Mouse (Mus musculus) CD8-positive naive resting alpha-beta T cell, adult 2 months (primary cell): ENCODE measurements around the gene Atp10a.
"Not testable (repeated sequence)": the region's sequence is repeated elsewhere in the genome, so short reads cannot be mapped to it uniquely, and the experiment has no call there.

ENCODE experiments used
- DNase-seq, 2 experiments: peaks; one replicate each; pipeline ENCODE4 v3.0.0; 2022; ENCODE audit warnings: low read depth in 2 of 2, low spot score in 2 of 2

Atp10a gene

DNA sequence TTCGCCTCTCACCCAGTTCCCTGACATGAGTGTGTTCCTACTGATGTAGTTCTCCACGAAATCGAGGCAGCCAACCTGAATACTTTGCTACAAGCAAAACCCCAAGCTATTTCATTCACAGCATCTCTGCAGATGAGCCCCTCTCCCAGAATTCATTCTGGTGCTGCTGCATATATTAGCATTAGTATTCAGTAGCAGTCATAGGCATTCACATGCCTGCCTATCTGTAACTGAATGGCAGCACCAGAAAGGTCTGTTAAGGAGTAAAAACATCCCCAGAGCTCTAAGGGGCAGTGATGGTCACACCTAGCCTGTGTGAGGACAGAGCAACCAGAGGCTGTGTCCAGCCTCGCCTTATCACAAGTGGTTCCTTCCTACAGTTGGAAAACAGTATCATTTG, 131.0 kb downstream of the Atp10a start:
- no peak for DNase-seq

DNA sequence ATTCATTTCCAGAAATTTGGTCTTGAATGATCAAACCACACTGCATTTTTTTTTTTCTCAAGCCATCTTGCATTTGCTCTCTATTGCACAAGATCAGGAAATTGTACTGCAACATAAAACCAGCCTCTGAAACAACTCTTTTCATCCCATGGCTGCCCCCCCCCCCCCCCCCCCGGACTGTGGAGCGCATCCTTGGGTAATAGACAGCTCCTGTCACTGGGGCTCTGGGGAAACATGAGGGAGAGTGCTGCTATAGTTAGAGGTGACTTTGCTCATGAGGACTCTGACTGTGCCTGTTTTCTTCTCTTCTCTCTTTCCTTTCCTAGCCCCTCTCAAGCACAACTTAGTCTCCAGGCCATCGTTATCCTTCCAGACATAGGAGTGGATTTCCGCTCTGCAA, 131.6 kb downstream of the Atp10a start:
- DNase-seq, result no peak

DNA sequence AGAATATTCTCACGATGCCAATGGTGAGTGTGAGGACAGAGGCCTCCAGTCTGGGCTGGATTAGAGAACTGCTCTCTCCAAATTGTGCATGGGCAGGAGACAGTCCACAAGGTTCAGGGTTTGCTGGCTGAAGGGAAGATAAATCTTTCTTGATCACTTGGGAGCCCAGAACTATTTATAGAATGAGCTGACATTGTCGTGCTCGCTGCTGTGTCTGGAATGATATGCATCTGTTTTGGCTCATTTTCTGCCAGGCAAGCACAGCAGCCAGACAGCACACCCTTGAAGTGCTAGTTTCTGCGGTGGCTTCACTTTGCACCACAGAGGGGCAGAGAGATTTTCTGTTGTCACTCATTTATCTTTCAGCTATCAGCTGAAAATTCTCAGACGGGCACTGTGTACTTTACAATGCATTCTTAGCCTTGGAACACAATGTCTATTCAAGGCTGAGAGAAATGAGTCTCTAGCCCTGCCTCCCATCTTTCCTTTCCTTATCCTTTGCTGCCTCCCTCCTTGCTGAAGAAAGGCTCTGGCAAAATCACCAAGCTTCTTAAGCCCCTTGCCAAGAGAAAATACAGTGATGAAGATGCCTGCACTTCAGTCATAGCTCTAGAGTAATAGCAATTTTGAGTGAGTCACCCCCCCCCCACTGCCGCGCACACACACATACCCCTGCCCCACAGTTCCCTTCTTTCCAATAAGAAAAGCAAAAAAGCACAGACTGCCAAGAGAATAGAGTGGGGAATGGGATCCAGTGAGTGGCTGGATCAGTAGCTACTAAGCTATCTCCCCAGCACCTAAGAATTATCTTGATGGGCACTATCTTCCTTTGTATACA, 132.7 kb downstream of the Atp10a start:
- DNase-seq, result no peak

DNA sequence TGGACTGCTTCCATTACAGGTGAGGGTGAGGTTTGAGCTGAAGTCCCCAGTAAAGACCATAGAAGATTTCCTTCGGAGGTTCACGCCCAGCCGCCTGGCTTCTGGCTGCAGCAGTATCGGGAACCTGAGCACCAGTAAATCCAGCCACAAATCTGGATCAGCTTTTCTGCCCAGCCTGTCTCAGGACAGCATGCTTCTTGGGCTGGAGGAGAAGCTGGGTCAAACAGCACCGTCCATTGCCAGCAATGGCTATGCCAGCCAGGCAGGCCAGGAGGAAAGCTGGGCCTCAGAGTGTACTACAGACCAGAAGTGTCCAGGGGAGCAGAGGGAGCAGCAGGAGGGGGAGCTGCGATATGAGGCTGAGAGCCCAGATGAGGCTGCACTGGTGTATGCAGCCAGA, 141.3 kb downstream of the Atp10a start:
- no peak for DNase-seq

DNA sequence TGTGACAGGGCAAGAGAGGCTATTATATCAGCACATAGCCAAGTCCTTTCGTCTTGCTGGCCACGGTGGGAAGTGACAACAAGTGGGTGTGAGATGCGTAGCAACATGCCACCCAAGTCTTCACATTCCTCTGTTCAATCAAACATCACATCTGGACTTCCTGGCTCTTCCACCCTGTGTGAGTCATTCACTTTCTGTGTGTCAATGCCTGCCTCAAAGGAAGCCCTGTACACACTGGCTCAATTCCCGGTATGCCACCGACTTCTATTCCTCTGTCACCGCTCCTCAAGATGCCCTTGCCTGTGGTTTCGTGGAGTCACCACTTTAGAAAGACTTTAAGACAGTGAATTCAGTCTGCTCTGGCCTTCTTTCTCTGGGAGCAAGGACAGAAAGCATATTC, 144.9 kb downstream of the Atp10a start:
- DNase-seq, result no peak

DNA sequence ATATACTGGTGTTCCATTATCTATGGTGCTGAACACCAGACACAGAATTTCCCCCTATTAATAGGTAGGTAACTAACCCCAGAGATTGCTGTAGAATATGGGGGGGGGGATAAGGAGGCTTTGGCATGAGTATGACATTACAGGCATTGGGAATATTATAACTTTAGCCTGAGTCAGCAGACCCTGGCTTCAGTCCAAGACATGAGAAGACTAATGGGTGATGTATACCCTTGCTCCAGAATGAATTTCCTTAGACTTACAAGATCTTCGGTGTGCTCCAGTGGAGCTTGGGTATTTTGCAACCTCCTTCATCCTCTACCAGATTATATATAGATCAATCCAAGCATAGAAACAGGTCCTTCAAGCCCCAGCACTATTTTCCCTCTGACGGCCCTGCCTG, 145.8 kb downstream of the Atp10a start:
- no peak for DNase-seq

DNA sequence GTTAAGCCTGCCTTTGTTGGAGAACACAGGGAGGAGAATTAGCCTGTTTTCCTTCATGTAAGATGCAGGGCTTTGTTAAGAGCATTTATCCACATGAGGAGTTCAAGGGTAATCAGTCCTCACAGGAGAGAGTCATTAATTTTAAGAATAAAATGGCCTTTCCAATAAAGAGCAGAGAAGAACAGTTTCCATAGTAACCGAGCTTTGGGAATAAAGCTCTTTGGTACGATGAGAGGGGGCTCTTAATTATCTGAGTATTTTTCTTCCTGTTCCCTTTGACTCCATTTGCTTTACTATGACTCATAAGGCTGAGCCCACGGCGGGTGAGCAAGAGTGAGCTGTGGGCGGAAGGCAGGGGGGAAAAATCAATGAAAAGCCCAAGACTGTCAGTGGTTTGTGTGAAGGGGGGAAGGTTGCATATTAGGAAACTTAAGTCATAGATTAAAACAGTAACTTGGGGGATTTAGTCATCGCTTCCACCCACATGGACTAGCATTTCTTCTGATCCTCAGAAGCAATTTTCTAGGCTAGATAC, 166.2 kb downstream of the Atp10a start:
- DNase-seq, result no peak

DNA sequence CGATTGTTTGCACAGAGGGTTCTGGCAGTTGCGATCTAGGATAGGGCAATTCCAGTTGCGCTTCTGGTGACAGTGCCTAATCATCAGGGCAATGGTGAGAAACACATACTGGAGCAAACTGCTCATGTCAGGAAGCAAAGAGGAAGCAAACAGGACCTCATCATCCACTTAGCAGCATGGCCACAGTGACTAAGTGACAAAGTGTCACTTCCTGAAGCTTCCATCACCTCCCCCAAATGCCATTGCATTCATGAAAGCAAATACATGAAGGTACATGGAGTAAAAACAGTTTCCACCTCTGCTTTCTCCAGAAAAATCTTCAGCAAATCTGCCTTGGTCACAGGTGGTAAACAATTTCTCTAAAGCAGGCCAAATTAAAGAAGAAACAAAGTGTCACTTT, 168.7 kb downstream of the Atp10a start:
- DNase-seq, result no peak

DNA sequence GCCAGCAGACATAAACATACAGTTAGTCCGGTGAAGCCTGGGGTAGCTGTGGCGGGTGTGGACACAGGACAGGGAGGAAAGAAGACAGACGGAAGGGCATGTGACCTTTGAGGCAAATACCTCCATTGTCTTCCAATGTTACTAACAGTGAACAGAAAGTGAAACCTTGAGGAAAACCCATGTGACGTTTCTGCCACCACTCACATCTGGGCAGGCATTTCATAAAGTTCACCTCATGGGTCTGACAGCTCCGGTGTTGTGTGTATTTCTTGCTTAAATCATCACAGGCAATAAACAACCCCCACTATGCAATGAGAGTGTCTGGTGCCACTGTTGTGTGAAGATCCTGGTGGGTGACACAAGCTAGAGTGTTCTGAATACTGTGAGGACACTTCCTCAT, 173.1 kb downstream of the Atp10a start:
- no peak for DNase-seq

DNA sequence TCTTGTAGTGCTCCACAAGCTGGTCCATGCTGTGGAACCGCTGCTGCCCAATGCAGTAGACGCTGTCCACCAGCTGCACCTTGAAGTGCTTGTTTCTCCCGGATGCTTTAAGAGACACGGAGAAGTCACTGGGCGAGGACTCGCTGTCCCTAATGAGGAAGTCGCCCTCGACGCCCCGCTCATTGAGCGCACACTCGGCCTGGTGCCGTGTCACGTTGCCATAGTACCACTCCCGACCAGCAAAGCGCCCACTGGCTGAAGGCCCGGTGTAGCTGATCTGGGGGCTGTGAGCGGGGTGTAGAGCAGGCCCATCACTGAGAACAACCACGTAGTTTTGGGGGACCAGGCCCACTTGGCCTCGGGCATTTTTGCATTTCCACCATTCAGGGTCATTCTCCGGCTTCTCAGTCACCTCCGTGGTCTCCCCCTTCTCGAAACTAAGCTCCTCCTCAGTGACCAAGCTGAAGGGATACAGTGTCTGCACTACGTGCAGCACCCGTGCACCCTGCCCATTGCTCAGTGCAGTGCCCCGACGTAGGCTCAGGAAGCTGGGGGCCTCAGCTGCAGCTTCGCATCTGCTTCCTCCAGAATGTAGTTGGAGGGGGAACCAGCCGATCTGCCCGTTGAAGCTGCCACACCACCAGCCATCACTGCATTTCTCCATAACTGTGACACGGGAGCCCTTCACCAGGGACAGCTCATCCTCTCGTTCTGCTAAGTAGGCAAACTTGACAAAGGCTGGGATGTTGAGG, 181.1 kb downstream of the Atp10a start:
- not testable (repeated sequence) for DNase-seq

DNA sequence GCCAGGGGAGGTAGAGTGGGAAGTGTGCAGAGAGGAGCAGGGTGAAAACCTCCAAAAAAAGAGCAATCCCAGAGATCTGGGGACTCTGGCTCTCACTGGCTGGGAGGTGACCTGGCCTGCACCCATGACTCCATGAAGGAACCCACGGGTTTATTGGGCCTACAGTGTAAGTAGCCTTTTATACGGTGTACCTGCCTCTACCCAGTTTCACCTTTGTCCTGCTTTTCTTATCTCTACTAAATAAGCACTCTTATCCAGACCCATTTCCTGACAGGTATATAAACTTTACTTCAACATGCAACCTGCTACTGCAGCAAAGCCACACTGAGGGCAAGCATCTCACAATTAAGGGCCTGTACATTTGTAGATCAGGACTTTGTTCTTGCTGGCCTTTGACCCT, 184.4 kb downstream of the Atp10a start:
- DNase-seq, result no peak

DNA sequence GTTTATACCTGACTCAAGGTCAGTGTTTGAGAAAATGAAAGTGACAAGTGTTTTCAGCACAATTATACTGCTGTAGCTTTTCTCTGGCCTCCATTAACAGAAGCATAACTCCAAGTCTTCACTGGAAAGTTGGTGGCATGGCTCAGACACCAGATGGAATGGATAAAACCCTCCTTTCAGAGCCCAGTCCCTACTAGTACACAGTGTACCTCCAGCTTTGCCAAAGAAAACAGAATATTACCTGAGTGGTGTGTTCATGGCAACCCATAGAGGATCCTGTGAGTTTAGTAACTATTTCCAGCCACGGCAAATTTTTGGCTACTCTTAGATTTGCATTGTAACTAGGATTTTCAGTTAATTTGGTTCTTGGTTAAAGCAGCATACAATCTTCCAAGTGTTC, 185.1 kb downstream of the Atp10a start:
- no peak for DNase-seq

DNA sequence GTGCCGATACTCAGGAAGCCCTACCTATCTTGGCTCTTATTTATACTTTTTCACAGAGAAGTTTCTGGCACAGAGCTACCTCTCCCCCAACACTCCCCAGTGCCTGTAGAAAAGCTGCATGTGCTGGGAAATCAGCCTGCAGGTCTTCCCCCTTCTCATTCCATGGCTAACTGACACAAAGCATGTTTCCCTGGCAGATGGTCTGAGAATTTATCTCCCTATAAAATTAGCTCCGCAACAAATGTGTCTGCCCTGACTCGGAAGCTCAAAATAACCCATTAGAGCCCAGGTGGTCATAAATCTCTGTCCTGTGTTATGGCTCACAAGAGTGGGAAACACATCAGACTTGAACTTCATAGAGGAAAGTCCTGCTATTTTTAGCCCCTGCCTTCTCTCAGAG, 186.9 kb downstream of the Atp10a start:
- DNase-seq, result no peak

DNA sequence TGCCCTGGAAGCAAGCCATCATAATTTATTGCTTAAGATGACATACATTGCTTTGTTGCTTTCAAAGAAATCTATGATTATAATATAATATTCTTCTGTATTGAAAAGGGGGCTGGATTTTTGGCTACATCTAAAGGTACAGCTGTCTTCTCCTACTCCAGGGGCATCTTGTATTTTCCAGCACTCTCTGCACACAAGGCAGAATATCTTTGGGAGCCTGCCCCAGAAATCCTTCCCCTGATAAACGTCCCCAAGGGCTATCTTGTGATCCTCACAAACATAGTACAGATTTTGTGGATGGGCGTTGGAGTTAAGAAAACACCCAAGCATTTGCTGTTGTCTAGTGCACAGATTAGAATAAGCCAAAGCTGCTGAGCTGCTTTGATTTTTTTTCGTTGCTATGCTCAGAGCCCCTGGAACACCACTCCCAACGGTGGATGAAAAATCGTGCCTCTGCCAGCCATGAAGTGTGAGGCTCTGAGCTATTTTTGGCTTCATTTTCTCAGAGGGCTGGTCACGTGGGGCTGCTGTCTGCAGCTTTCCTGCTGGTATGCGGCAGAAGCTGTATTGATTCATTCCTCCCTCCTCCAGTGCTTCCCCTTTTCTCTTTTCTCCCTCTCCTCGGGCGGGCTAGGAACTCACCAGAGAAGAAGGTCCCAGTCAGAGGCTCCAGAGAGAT, 187.9 kb downstream of the Atp10a start:
- DNase-seq, result no peak

DNA sequence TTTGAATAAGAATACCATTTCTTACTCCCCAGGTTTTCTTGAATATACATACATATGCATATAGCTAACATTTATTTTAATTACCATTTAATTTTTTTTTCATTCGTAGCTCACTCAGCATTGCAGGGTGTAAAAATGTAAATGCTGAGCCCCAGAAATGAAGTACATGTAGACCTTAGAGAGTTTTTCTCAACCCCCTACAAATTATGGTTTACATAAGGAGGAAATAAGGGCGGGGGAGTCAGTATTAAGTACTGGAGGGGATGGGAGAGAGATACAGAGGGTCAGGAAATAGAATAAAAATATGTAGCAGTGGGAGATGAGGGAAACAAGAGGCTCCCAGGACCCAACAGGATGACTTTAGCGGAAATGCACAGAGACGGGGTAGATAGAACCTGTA, 188.5 kb downstream of the Atp10a start:
- no peak for DNase-seq

DNA sequence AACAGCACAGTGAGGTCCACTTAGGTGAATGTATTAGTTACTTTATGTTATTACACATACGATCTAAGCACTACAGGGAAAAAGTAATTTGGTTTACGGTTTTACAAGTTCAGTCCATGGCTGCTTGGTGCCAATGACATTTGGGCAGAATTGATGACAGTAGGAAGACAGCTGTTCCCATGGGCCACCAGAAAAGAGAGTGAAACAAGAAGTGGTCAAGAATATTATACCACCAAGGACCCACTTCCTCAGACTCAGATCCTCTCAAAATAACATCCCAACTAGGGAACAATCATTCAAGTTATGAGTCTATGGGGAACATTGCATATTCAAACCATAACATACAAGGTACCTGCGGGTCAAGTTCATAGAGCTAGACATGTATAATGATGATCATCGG, 203.0 kb downstream of the Atp10a start:
- DNase-seq, result no peak

DNA sequence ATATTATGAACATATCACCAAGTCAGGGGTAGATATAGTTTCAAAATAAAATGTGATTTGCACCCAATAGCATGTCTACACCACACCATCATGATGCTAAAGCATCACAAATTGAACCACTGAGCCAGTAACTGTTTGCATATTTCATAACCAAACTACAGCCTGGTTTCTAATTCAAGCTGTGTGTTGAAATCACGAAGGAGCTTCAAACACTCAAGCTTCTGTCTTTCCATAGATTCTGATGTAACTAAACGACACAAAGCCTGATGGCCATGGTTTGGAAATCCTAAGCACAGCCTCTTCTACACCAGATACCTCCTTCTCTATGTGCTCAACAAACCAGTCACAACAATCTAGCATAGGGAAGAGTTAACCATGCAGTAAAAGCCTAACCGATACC, 207.2 kb downstream of the Atp10a start:
- no peak for DNase-seq

DNA sequence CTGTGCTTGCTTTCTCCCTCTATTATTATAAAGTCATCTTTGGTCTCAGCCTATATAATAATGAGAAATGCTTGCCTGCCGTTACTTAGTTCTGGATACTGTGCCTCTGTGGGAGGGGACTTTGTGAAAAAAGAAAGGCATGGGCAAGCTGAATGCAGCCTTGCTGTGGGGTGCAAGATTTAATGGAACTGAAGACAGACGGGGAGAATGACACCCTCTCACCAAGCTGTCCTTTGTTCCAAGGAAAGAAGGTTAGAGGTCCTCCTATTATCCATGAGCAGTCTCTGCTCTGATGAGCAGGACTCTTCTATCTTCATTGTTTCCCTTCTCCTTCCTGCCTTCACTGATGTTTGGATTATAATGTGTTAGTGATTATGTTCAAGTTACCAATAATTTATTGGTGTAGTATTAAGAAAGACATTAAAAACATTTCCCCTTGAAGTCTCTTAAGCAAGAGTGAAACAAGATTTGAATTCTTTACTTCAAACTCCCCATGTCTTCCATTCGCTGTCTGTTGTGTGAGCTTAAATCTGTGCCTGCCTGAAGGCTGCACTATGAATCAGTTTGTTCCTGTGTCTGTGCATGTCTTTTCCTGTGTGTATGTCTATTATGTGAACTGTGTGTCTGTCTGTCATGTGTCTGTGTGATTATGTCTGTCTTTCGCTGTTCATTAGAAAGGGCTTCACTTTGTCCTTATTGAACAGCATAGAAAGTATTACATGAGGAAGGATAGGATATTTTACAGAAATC, 211.1 kb downstream of the Atp10a start:
- no peak for DNase-seq

DNA sequence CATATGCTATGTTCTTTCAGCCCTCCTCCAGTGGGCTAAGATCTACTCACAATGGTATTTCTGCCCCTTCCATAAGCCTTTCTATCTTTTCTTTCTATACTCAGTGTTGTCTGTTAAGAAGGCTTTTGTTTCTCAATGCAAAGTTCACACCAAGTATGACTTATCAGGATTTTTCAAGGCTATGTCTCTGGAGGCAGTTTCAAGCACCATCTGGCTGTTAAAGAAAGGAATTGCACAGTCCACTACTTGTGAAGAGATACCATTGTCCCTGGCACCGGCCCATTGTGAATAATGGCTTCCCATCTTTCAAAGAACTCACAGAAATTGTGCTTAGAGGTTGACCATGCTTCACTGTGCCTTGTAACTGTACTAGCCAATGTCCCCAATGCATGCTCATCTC, 214.7 kb downstream of the Atp10a start:
- no peak for DNase-seq

DNA sequence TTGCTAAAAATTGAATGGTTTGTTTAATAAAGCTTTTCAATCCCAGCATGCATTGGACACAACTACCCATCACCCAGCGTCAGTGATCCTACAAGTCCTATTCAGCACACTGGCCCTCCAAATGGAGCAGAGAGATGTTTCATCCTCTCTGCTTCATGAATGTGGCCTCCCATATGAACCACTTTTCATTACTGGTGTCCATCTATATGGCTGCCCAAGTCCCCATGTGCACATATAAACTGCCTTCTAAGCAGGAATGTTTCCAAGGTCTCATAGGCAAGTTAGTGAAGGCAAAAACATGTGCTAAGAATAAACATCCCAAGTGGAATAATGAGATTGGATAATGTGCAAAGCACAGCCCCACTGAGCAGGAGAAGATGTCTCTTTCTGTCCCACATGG, 217.7 kb downstream of the Atp10a start:
- no peak for DNase-seq
